Mouse (Mus musculus) midbrain, embryonic 16.5 days (tissue): ENCODE results near the gene Rab6a. TPM values are rescaled to one million over a fixed set of nuclear protein-coding genes. Genes with fewer than 3 reads are reported as not detected.

Experiments used
- ATAC-seq: fragments of 200-750 bp; cut with Nextera tagmentation; 2 replicates; pipeline ENCODE4 v1.8.0; 2017; ENCODE audit warnings: moderate TSS enrichment
- H3K27ac ChIP-seq: fragments of 300-500 bp; sonication (generic); 2 replicates; pipeline ENCODE4 v1.5.1; 2014; ENCODE audit warnings: mild to moderate bottlenecking, low read length, mixed read lengths
- H3K27me3 ChIP-seq: fragments of 300-500 bp; sonication (generic); 2 replicates; pipeline ENCODE4 v1.6.1; 2014; ENCODE audit warnings: low read depth, low read length, mixed read lengths; ENCODE audit not compliant: control insufficient read depth, insufficient read depth
- H3K36me3 ChIP-seq: fragments of 300-500 bp; sonication (generic); 2 replicates; pipeline ENCODE4 v1.6.1; 2014; ENCODE audit warnings: mild to moderate bottlenecking, low read length, moderate library complexity, mixed read lengths; ENCODE audit not compliant: control insufficient read depth, insufficient read depth
- H3K4me1 ChIP-seq: fragments of 300-500 bp; sonication (generic); 2 replicates; pipeline ENCODE4 v1.6.1; 2014; ENCODE audit warnings: mild to moderate bottlenecking, low read length, mixed read lengths; ENCODE audit not compliant: control insufficient read depth, insufficient read depth
- H3K4me2 ChIP-seq: fragments of 300-500 bp; sonication (generic); 2 replicates; pipeline ENCODE4 v1.6.1; 2014; ENCODE audit warnings: mild to moderate bottlenecking, low read length, mixed read lengths
- H3K4me3 ChIP-seq: fragments of 300-500 bp; sonication (generic); 2 replicates; pipeline ENCODE4 v1.5.1; 2014; ENCODE audit warnings: low read depth, mild to moderate bottlenecking, low read length, moderate library complexity, mixed read lengths
- H3K9ac ChIP-seq: fragments of 300-500 bp; sonication (generic); 2 replicates; pipeline ENCODE4 v1.6.1; 2014; ENCODE audit warnings: low read depth, low read length, mixed read lengths
- H3K9me3 ChIP-seq: fragments of 300-500 bp; sonication (generic); replicated peaks from 2 replicates; pipeline ENCODE4 v1.6.1; 2014; ENCODE audit warnings: mild to moderate bottlenecking, low read length, mixed read lengths; ENCODE audit not compliant: control insufficient read depth, poor library complexity, severe bottlenecking
- WGBS: fragments of 180-500 bp; shearing (Covaris S2); extraction: QIAGEN DNeasy Blood & Tissue Kit; methylation state at CpG from one replicate; pipeline ENCODE4 v1.1.7; 2014; 5-methylcytosine and 5-hydroxymethylcytosine counted together
- polyA plus RNA-seq: library from polyadenylated mRNA; unstranded; fragments of >200 nt; fragmentation: Nextera tagmentation; extraction: Ambion mirVana; gene quantifications from 2 replicates; pipeline ENCODE4 v1.2.1, GENCODE M21; 2015

Rab6a gene
- polyA plus RNA-seq, 1 experiment from 2014 or later, result 294 TPM

DNA sequence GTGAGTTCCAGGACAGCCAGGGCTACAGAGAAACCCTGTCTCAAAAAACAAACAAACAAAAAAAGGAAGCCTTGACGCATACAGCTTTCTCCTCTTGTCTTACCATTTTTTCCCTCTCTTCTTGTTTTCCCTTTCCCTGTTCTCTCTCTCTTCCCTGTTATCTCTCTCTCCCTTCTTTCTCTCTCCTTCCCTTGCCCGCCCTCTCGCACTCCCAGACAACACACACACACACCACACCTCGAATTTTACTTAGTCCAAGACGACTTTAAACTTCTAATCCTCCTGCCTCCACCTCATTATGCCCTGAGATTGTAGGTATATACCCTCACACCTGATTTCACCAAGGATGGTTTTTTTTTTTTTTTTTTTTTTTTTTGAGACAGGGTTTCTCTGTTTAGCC, 76.9 kb downstream of the Rab6a start:
- Histone ChIP-seq H3K4me3 (no peak overlapping the region), H3K36me3 (no peaks in the 10 kb centered on the region), H3K9me3 (no peaks in the 10 kb centered on the region), H3K4me2 (no peak overlapping the region), H3K9ac (no peak overlapping the region), H3K4me1 (no peaks in the 10 kb centered on the region), H3K27me3 (no peaks in the 10 kb centered on the region), H3K27ac (no peak overlapping the region)
- no peak for ATAC-seq
- 76% methylated on average over 5 of the region's 5 CpGs for WGBS

DNA sequence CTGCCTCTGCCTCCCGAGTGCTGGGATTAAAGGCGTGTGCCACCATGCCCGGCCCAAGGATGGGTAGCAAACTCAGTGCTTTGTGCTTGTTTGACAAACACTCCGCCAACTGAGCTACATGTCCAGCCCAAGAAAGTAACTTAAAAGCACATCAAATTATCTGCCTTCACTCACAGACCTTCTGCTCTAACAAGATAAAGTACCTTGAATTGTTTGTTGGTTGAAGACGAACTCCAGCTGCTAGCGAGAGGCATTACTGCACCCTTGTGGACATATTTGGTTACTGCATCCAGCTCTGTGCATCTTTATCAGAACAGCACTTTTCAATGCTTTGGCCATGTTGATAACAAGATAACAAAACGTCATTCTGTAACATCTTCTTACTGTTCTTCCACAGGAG, 77.3 kb downstream of the Rab6a start:
- Histone ChIP-seq H3K27me3 (no peaks in the 10 kb centered on the region), H3K9me3 (no peaks in the 10 kb centered on the region), H3K27ac (no peak overlapping the region), H3K9ac (no peak overlapping the region), H3K4me2 (no peak overlapping the region), H3K4me3 (no peak overlapping the region), H3K36me3 (no peaks in the 10 kb centered on the region), H3K4me1 (no peaks in the 10 kb centered on the region)
- ATAC-seq, result no peak
- WGBS, result 56% methylated on average over 7 of the region's 7 CpGs

DNA sequence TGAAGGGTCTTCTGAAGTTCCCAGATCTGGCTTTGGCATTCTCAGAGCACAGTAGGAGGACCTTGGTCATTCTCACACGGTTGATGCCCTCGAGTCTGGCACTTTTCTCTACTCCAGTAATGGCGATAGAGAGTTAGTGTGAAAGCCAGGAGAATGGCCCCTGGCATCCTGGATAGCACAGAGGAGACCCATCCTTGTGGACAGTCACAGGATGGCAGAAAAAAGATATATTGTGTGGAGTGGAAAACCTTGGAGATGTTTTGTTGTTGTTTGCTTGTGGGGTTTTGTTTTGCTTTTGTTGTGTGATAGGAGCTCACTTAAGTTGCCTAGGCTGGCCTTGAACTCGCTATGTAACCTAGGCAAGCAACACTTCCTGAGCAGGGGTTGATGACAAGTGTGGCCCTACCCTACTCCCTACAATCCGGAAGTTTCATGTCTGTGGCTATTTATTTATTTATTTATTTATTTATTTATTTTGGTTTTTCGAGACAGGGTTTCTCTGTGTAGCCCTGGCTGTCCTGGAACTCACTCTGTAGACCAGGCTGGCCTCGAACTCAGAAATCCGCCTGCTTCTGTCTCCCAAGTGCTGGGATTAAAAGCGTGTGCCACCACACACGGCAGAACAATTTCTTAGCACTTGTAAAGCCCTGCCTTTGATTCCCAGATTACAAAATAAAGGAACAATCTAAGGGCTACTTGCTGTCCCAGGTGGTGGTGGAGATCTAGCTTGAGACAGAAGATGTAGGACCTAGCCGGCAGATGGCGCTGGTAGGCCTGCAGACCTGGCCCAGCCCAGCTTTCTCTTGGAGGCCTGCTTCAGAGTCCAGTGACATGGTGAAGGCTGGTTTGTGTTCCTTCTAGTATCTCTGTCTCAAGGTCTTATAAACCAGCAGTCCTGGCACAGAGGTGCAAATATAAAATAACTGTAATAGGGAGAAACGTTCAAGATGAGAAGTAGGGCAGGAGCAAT, 78.1 kb downstream of the Rab6a start:
- Histone ChIP-seq H3K27me3 (no peaks in the 10 kb centered on the region), H3K4me1 (no peaks in the 10 kb centered on the region), H3K4me3 (no peak overlapping the region), H3K36me3 (no peaks in the 10 kb centered on the region), H3K27ac (no peak overlapping the region), H3K9ac (no peak overlapping the region), H3K9me3 (no peaks in the 10 kb centered on the region), H3K4me2 (no peak overlapping the region)
- ATAC-seq, result peak; percentile 86; the same call in 1 of the 2 replicates
- 43% methylated on average over 13 of the region's 13 CpGs for WGBS

DNA sequence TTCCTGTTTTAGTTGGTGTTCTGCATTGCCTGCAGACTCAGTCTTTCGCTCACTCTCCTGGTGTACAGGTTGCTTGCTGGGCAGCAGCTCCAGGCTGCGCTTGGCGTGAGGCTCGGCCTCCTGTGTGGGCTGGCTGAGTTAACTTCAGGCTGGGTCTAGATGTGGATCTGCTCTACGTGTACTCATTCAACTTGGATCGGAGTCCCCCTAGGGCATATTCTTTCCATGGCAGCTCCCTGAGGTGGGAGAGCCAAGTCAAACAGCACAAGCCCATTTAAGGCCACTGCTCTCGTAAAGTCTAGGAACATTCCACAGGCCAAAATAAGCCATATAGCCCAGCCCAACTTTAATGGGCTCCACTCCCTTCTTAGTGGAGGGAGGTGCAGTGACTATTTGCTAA, 81.3 kb downstream of the Rab6a start:
- H3K27me3 ChIP-seq, result no peaks in the 10 kb centered on the region
- 90% methylated on average over 7 of the region's 7 CpGs for WGBS
- no peaks in the 10 kb centered on the region for H3K9me3 ChIP-seq
- no peak overlapping the region for H3K27ac ChIP-seq
- no peak overlapping the region for H3K4me3 ChIP-seq
- H3K4me2 ChIP-seq, result no peak overlapping the region
- no peak overlapping the region for H3K9ac ChIP-seq
- H3K36me3 ChIP-seq, result no peaks in the 10 kb centered on the region
- no peaks in the 10 kb centered on the region for H3K4me1 ChIP-seq
- no peak for ATAC-seq

Other genes with a start within 250 kb of the Rab6a start
- gene C2cd3, start 235.2 kb upstream of the Rab6a start, polyA plus RNA-seq, result 16.7 and 19.5 TPM in 2 replicates
- gene Ppme1, start 235.1 kb upstream of the Rab6a start, polyA plus RNA-seq, result 160 and 170 TPM in 2 replicates
- not detected in 2 replicates for gene Ucp3, start 134.4 kb upstream of the Rab6a start, polyA plus RNA-seq
- 59.5 and 69.5 TPM in 2 replicates for gene Ucp2, start 114.1 kb upstream of the Rab6a start, polyA plus RNA-seq
- gene Dnajb13, start 92.5 kb upstream of the Rab6a start, polyA plus RNA-seq, result 3.9 and 4.4 TPM in 2 replicates
- 15.7 and 17.2 TPM in 2 replicates for gene Coa4, start 70.3 kb upstream of the Rab6a start, polyA plus RNA-seq
- 89.4 and 94.0 TPM in 2 replicates for gene Mrpl48, start 891 bp downstream of the Rab6a start, polyA plus RNA-seq
- gene Plekhb1, start 55.0 kb downstream of the Rab6a start, polyA plus RNA-seq, result 9.7 and 17.4 TPM in 2 replicates
- 100 and 104 TPM in 2 replicates for gene Fam168a, start 99.2 kb downstream of the Rab6a start, polyA plus RNA-seq